Mouse (Mus musculus) forebrain, embryonic 10.5 days (tissue): ENCODE results near the gene Rab14. TPM values are rescaled to one million over a fixed set of nuclear protein-coding genes. Genes with fewer than 3 reads are reported as not detected.

ENCODE experiments used
- DNase-seq: peaks from one replicate; pipeline ENCODE4 v3.0.0-alpha.2; 2017; ENCODE audit warnings: low spot score; ENCODE audit errors: extremely low spot score
- H3K27ac ChIP-seq: fragments of 300-500 bp; sonication (generic); 2 replicates; pipeline ENCODE4 v1.5.1; 2016; ENCODE audit warnings: mild to moderate bottlenecking
- H3K27me3 ChIP-seq: fragments of 300-500 bp; sonication (generic); 2 replicates; pipeline ENCODE4 v1.6.1; 2016; ENCODE audit warnings: mild to moderate bottlenecking; ENCODE audit not compliant: poor library complexity, severe bottlenecking
- H3K36me3 ChIP-seq: fragments of 300-500 bp; sonication (generic); replicated peaks from 2 replicates; pipeline ENCODE4 v1.6.1; 2016; ENCODE audit warnings: mild to moderate bottlenecking, moderate library complexity
- H3K4me1 ChIP-seq: fragments of 300-500 bp; sonication (generic); 2 replicates; pipeline ENCODE4 v1.6.1; 2016
- H3K4me3 ChIP-seq: fragments of 300-500 bp; sonication (generic); 2 replicates; pipeline ENCODE4 v1.5.1; 2016; ENCODE audit warnings: mild to moderate bottlenecking, moderate library complexity
- H3K9me3 ChIP-seq: fragments of 300-500 bp; sonication (generic); 2 replicates; pipeline ENCODE4 v1.6.1; 2016; ENCODE audit warnings: mild to moderate bottlenecking, moderate library complexity
- WGBS: fragments of 180-500 bp; shearing (Covaris S2); methylation state at CpG from one replicate; pipeline ENCODE4 v1.1.7; 2016; 5-methylcytosine and 5-hydroxymethylcytosine counted together
- polyA plus RNA-seq: library from polyadenylated mRNA; unstranded; fragments of >200 nt; fragmentation: Nextera tagmentation; extraction: Ambion mirVana; gene quantifications from 2 replicates; pipeline ENCODE4 v1.2.1, GENCODE M21; 2016

The Rab14 gene
- polyA plus RNA-seq, 1 experiment from 2014 or later, result 258 TPM

GRCm38 (mm10) chr2:35193976-35194375, 6.9 kb downstream of the Rab14 start:
- H3K9me3 ChIP-seq, result no peaks in the 10 kb centered on the region
- DNase-seq, result no peak
- peaks cover 57% of the 10 kb centered on the region for H3K36me3 ChIP-seq
- WGBS, result 94% methylated on average over 1 of the region's 1 CpGs
- H3K4me3 ChIP-seq, result no peak overlapping the region
- no peak overlapping the region for H3K27ac ChIP-seq
- no peaks in the 10 kb centered on the region for H3K27me3 ChIP-seq
- H3K4me1 ChIP-seq, result peaks cover 13% of the 10 kb centered on the region

- Histone ChIP-seq H3K9me3 (no peaks in the 10 kb centered on the region), H3K27me3 (no peaks in the 10 kb centered on the region), H3K4me3 (no peak overlapping the region), H3K36me3 (peaks cover 75% of the 10 kb centered on the region), H3K27ac (no peak overlapping the region), H3K4me1 (no peaks in the 10 kb centered on the region)
- 95% methylated on average over 5 of the region's 5 CpGs for WGBS
- DNase-seq, result no peak
Measured at GRCm38 (mm10) chr2:35188929-35189328, 12.0 kb downstream of the Rab14 start.

GRCm38 (mm10) chr2:35183115-35183673, 17.7 kb downstream of the Rab14 start:
- no peaks in the 10 kb centered on the region for H3K27me3 ChIP-seq
- peaks cover 95% of the 10 kb centered on the region for H3K36me3 ChIP-seq
- no peak for DNase-seq
- H3K27ac ChIP-seq, result no peak overlapping the region
- 92% methylated on average over 6 of the region's 6 CpGs for WGBS
- no peaks in the 10 kb centered on the region for H3K4me1 ChIP-seq
- no peaks in the 10 kb centered on the region for H3K9me3 ChIP-seq
- H3K4me3 ChIP-seq, result no peak overlapping the region

- Histone ChIP-seq H3K9me3 (no peaks in the 10 kb centered on the region), H3K4me1 (no peaks in the 10 kb centered on the region), H3K4me3 (no peak overlapping the region), H3K27me3 (no peaks in the 10 kb centered on the region), H3K27ac (no peak overlapping the region), H3K36me3 (peaks cover 99% of the 10 kb centered on the region)
- DNase-seq, result no peak
- 89% methylated on average over 3 of the region's 3 CpGs for WGBS
Measured at GRCm38 (mm10) chr2:35178153-35178552, 22.8 kb downstream of the Rab14 start.

- Histone ChIP-seq H3K4me3 (no peak overlapping the region), H3K27me3 (no peaks in the 10 kb centered on the region), H3K27ac (no peak overlapping the region), H3K4me1 (no peaks in the 10 kb centered on the region), H3K36me3 (peaks cover 100% of the 10 kb centered on the region), H3K9me3 (no peaks in the 10 kb centered on the region)
- 93% methylated on average over 12 of the region's 12 CpGs for WGBS
- no peak for DNase-seq
Measured at GRCm38 (mm10) chr2:35175281-35176065, 25.4 kb downstream of the Rab14 start.

- 56% methylated on average over 5 of the region's 5 CpGs for WGBS
- H3K4me3 ChIP-seq, result no peak overlapping the region
- DNase-seq, result no peak
- H3K36me3 ChIP-seq, result peaks cover 100% of the 10 kb centered on the region
- H3K27ac ChIP-seq, result no peak overlapping the region
- no peaks in the 10 kb centered on the region for H3K4me1 ChIP-seq
- no peaks in the 10 kb centered on the region for H3K9me3 ChIP-seq
- H3K27me3 ChIP-seq, result no peaks in the 10 kb centered on the region
Measured at GRCm38 (mm10) chr2:35174100-35174499, 26.8 kb downstream of the Rab14 start.

- H3K4me1 ChIP-seq, result no peaks in the 10 kb centered on the region
- no peaks in the 10 kb centered on the region for H3K27me3 ChIP-seq
- no peak for DNase-seq
- 92% methylated on average over 5 of the region's 5 CpGs for WGBS
- H3K27ac ChIP-seq, result no peak overlapping the region
- H3K36me3 ChIP-seq, result peaks cover 100% of the 10 kb centered on the region
- H3K4me3 ChIP-seq, result no peak overlapping the region
- H3K9me3 ChIP-seq, result no peaks in the 10 kb centered on the region
Measured at GRCm38 (mm10) chr2:35173666-35174065, 27.3 kb downstream of the Rab14 start.

- WGBS, result 94% methylated on average over 4 of the region's 4 CpGs
- no peaks in the 10 kb centered on the region for H3K9me3 ChIP-seq
- no peaks in the 10 kb centered on the region for H3K27me3 ChIP-seq
- no peak for DNase-seq
- H3K4me1 ChIP-seq, result no peaks in the 10 kb centered on the region
- peaks cover 100% of the 10 kb centered on the region for H3K36me3 ChIP-seq
- H3K27ac ChIP-seq, result no peak overlapping the region
- H3K4me3 ChIP-seq, result no peak overlapping the region
Measured at GRCm38 (mm10) chr2:35172246-35172645, 28.7 kb downstream of the Rab14 start.

GRCm38 (mm10) chr2:35171341-35171861, 29.5 kb downstream of the Rab14 start:
- no peak for DNase-seq
- WGBS, result 93% methylated on average over 10 of the region's 10 CpGs
- Histone ChIP-seq H3K27me3 (no peaks in the 10 kb centered on the region), H3K27ac (no peak overlapping the region), H3K4me3 (no peak overlapping the region), H3K36me3 (peaks cover 100% of the 10 kb centered on the region), H3K4me1 (no peaks in the 10 kb centered on the region), H3K9me3 (no peaks in the 10 kb centered on the region)

GRCm38 (mm10) chr2:35169452-35169851, 31.5 kb downstream of the Rab14 start:
- Histone ChIP-seq H3K27me3 (no peaks in the 10 kb centered on the region), H3K4me1 (no peaks in the 10 kb centered on the region), H3K27ac (no peak overlapping the region), H3K4me3 (no peak overlapping the region), H3K36me3 (peaks cover 98% of the 10 kb centered on the region), H3K9me3 (no peaks in the 10 kb centered on the region)
- DNase-seq, result no peak
- 95% methylated on average over 2 of the region's 2 CpGs for WGBS

GRCm38 (mm10) chr2:35166816-35167215, 34.1 kb downstream of the Rab14 start:
- 90% methylated on average over 5 of the region's 5 CpGs for WGBS
- no peaks in the 10 kb centered on the region for H3K4me1 ChIP-seq
- H3K27ac ChIP-seq, result no peak overlapping the region
- no peak for DNase-seq
- H3K4me3 ChIP-seq, result no peak overlapping the region
- peaks cover 97% of the 10 kb centered on the region for H3K36me3 ChIP-seq
- H3K27me3 ChIP-seq, result no peaks in the 10 kb centered on the region
- no peaks in the 10 kb centered on the region for H3K9me3 ChIP-seq

- Histone ChIP-seq H3K27me3 (no peaks in the 10 kb centered on the region), H3K36me3 (peaks cover 92% of the 10 kb centered on the region), H3K4me3 (no peak overlapping the region), H3K27ac (no peak overlapping the region), H3K4me1 (no peaks in the 10 kb centered on the region), H3K9me3 (no peaks in the 10 kb centered on the region)
- no peak for DNase-seq
- WGBS, result 97% methylated on average over 13 of the region's 13 CpGs
Measured at GRCm38 (mm10) chr2:35165416-35165815, 35.5 kb downstream of the Rab14 start.

- Histone ChIP-seq H3K4me1 (no peaks in the 10 kb centered on the region), H3K4me3 (no peak overlapping the region), H3K9me3 (no peaks in the 10 kb centered on the region), H3K36me3 (peaks cover 89% of the 10 kb centered on the region), H3K27me3 (no peaks in the 10 kb centered on the region), H3K27ac (no peak overlapping the region)
- WGBS, result 93% methylated on average over 5 of the region's 5 CpGs
- no peak for DNase-seq
Measured at GRCm38 (mm10) chr2:35163396-35163795, 37.5 kb downstream of the Rab14 start.
